Mouse (Mus musculus): ENCODE data around the gene Gpr107. TPM values are rescaled to one million over a fixed set of nuclear protein-coding genes. Genes with fewer than 3 reads are reported as not detected.

Gene Gpr107
- polyA plus RNA-seq, 1 experiment from 2014 or later = 37.5 TPM

GRCm38 (mm10) chr2:31188691-31189090 lies 36.6 kb downstream of the Gpr107 start:
- H3K4me3 ChIP-seq (replicated peaks) = no peak overlapping the region

DNA sequence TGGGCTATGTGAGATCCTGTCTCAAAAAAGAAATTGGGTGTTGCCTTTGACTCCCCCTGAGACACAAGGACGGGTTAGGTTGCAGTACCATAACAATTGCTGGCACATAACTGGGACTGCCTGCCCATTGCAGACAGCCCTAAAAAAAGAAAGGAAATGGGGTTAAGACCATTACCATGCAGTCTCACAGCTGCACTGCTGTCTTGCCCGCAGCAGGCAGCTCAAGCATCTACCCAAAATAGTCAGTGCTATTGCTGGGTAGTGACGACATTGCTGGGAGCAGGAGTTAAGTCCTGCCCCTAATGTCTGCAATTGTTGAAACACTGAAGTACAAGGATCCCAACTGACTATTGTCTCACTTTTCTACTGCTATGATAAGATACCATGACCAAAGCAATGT lies 37.5 kb downstream of the Gpr107 start:
- Histone ChIP-seq H3K4me2 (replicated peaks) (no peak overlapping the region), H3K36me3 (peaks cover 80% of the 10 kb centered on the region), H3K27ac (no peak overlapping the region), H3K4me3 (replicated peaks) (no peak overlapping the region), H3K4me1 (replicated peaks) (no peaks in the 10 kb centered on the region), H3K27me3 (no peaks in the 10 kb centered on the region), H3K9ac (replicated peaks) (no peak overlapping the region), H3K9me3 (no peaks in the 10 kb centered on the region)
- WGBS = 94% methylated on average over 3 of the region's 3 CpGs
- no peak for ATAC-seq

More at GRCm38 (mm10) chr2:31188691-31189090, 36.6 kb downstream of the Gpr107 start:
- 96% methylated on average over 1 of the region's 1 CpGs for WGBS
- Histone ChIP-seq H3K27me3 (no peaks in the 10 kb centered on the region), H3K27ac (no peak overlapping the region), H3K9ac (replicated peaks) (no peak overlapping the region), H3K4me2 (replicated peaks) (no peak overlapping the region), H3K36me3 (peaks cover 88% of the 10 kb centered on the region), H3K9me3 (no peaks in the 10 kb centered on the region), H3K4me1 (replicated peaks) (no peaks in the 10 kb centered on the region)
- ATAC-seq = no peak

DNA sequence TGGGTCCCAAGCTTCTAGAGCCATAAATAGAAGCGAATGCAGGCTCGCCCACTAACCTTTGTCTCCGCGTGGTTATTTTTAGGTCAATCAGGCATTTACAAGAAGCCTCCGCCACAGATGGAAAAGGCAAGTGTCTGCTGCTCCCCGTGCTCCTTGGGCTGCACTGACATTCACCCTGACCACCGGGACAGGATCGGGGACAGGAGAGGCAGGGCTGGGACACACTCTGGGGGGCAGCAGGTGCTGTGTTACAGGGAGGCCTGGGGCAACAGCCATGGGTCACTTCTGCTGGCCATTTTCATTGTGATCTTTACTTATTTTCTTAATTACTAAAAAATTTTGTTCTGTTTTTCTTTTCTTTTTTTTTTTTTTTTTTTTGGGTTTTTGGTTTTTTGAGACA lies 39.6 kb downstream of the Gpr107 start:
- Histone ChIP-seq H3K9me3 (no peaks in the 10 kb centered on the region), H3K4me2 (replicated peaks) (no peak overlapping the region), H3K4me1 (replicated peaks) (no peaks in the 10 kb centered on the region), H3K4me3 (replicated peaks) (no peak overlapping the region), H3K36me3 (peaks cover 77% of the 10 kb centered on the region), H3K27ac (no peak overlapping the region), H3K27me3 (no peaks in the 10 kb centered on the region), H3K9ac (replicated peaks) (no peak overlapping the region)
- WGBS = 91% methylated on average over 8 of the region's 8 CpGs
- ATAC-seq = no peak

DNA sequence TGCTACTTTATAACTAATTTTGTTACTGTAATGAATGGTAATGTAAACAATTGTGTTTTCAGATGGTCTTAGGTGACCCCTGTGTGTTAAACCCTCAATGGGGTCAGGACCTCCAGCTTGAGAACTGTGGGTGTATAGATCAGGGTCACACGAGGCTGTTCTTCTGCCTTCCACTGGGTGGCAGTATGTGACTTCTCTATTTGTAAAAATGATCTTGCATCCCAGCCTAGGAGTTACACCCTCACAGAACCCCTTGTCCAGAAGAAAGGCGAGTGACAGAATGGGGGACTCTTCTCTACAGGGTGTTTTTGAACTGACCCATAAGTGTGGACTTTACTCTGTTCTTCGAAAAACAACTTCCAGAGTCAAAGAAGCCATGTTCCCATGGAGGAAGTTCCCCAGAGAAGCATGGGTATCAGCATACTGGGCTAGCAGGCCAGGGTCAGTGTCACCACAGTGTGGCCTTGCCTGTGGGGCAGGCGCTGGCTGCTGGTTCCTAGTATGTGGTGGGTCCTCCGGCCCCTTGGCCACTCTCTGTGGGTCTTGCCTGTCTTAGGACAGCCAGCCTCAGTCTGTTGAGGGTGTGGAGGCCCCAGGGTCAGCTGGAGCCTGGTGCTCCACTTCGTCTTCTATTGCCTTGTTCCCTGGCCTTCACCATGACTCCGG lies 42.4 kb downstream of the Gpr107 start:
- peak; percentile 60; the same call in 1 of the 2 replicates for ATAC-seq
- no peaks in the 10 kb centered on the region for H3K4me1 ChIP-seq (replicated peaks)
- no peak overlapping the region for H3K27ac ChIP-seq
- H3K4me3 ChIP-seq (replicated peaks) = no peak overlapping the region
- WGBS = 69% methylated on average over 7 of the region's 7 CpGs
- no peaks in the 10 kb centered on the region for H3K9me3 ChIP-seq
- H3K9ac ChIP-seq (replicated peaks) = no peak overlapping the region
- H3K27me3 ChIP-seq = no peaks in the 10 kb centered on the region
- H3K4me2 ChIP-seq (replicated peaks) = no peak overlapping the region
- peaks cover 75% of the 10 kb centered on the region for H3K36me3 ChIP-seq

DNA sequence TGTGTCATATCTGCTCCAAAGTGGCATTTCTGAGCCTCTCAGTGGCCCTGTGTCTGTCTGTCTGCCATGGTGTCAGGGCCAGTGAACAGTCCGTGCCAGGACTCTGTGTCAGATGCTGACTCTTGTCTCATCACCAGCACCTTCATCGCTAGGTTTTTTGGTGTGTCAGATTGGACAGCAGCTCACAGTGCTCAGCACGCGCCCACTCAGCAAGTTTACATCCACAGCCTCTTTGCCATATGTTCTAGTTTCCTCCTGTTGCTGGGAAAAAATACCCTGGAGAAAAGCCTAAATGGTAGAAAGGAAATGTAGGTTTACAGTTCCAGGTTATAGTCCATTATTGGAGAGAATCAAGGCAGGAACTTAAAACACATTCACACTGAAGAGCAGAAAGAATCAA lies 46.5 kb downstream of the Gpr107 start:
- Histone ChIP-seq H3K27ac (no peak overlapping the region), H3K9me3 (no peaks in the 10 kb centered on the region), H3K9ac (replicated peaks) (no peak overlapping the region), H3K4me1 (replicated peaks) (0 out of 2 replicates have a peak, but pooled peaks cover 3% of the 10 kb centered on the region), H3K4me2 (replicated peaks) (no peak overlapping the region), H3K4me3 (replicated peaks) (no peak overlapping the region), H3K36me3 (peaks cover 57% of the 10 kb centered on the region), H3K27me3 (no peaks in the 10 kb centered on the region)
- no peak for ATAC-seq
- 92% methylated on average over 4 of the region's 4 CpGs for WGBS

DNA sequence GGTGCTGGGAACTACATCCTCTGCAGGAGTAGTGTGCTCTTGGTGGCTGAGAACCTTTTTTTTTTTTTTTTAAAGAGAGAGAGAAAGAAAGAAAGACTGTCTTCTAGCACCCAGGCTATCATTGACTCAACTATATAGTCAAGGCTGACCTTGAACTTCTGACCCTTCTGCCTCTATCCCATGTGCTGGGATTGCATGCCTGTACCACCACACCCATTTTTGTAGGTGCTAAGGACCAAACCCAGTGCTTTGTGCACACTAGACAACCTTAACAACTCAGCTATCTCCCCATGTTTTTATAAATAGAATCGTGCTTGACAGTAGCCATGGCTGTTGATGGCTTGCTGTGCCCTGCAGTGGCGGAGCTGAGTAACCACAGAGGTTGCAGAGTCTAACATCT lies 47.9 kb downstream of the Gpr107 start:
- no peak overlapping the region for H3K4me2 ChIP-seq (replicated peaks)
- no peak overlapping the region for H3K4me3 ChIP-seq (replicated peaks)
- H3K27me3 ChIP-seq = no peaks in the 10 kb centered on the region
- no peak overlapping the region for H3K27ac ChIP-seq
- ATAC-seq = no peak
- H3K9me3 ChIP-seq = no peaks in the 10 kb centered on the region
- WGBS = 95% methylated on average over 2 of the region's 2 CpGs
- peaks cover 58% of the 10 kb centered on the region for H3K36me3 ChIP-seq
- H3K4me1 ChIP-seq (replicated peaks) = 0 out of 2 replicates have a peak, but pooled peaks cover 8% of the 10 kb centered on the region
- H3K9ac ChIP-seq (replicated peaks) = no peak overlapping the region

DNA sequence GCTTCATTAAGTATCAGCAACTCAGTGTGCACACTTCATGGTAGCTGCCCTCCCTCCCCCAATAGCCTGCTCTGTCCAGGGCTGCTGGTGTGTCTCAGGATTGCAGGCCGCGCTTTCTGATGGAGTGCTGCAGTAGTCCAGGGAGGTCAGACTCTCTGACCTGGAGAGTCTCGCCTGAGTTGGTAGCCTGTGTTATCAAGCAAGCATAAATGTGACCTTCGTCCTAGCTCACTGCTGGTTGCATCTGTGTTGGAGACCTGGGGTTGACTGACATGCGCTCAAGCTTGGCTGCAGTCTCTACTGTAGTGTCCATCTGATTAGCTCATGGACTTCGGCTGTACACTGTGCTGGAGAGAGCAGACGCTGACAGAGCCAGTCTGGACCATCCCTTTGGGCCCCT lies 49.7 kb downstream of the Gpr107 start:
- Histone ChIP-seq H3K9ac (replicated peaks) (no peak overlapping the region), H3K4me1 (replicated peaks) (peaks cover 24% of the 10 kb centered on the region), H3K4me2 (replicated peaks) (no peak overlapping the region), H3K4me3 (replicated peaks) (no peak overlapping the region), H3K27ac (no peak overlapping the region), H3K27me3 (no peaks in the 10 kb centered on the region), H3K9me3 (no peaks in the 10 kb centered on the region), H3K36me3 (peaks cover 42% of the 10 kb centered on the region)
- ATAC-seq = no peak
- 81% methylated on average over 7 of the region's 7 CpGs for WGBS

GRCm38 (mm10) chr2:31202357-31202756 lies 50.2 kb downstream of the Gpr107 start:
- Histone ChIP-seq H3K4me1 (replicated peaks) (peaks cover 29% of the 10 kb centered on the region), H3K4me2 (replicated peaks) (no peak overlapping the region), H3K27me3 (no peaks in the 10 kb centered on the region), H3K9me3 (no peaks in the 10 kb centered on the region), H3K9ac (replicated peaks) (no peak overlapping the region), H3K36me3 (peaks cover 37% of the 10 kb centered on the region), H3K4me3 (replicated peaks) (no peak overlapping the region), H3K27ac (no peak overlapping the region)
- no peak for ATAC-seq
- 72% methylated on average over 3 of the region's 3 CpGs for WGBS

DNA sequence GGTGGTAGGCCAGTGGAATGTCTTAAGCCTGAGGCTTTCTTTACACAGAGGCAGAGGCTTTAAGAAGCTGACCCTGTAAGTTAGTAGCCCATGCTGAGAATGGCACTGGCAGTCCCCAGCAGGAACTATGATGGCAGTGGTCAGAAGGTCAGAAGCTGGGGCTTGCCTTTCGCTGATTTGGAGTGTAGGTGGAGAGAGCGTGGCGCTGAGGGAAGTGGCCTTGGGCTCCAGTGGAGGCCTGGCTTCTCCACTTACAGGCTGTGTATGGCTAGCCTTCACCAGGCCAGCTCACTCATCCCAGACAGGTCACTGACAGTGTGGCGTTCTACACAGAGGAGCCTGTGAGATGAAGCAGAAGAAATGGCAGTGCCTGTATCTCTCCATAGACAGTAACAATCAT lies 50.8 kb downstream of the Gpr107 start:
- peaks cover 29% of the 10 kb centered on the region for H3K4me1 ChIP-seq (replicated peaks)
- H3K27me3 ChIP-seq = no peaks in the 10 kb centered on the region
- no peak for ATAC-seq
- H3K4me3 ChIP-seq (replicated peaks) = no peak overlapping the region
- H3K9me3 ChIP-seq = no peaks in the 10 kb centered on the region
- 82% methylated on average over 4 of the region's 4 CpGs for WGBS
- no peak overlapping the region for H3K9ac ChIP-seq (replicated peaks)
- H3K4me2 ChIP-seq (replicated peaks) = no peak overlapping the region
- peaks cover 34% of the 10 kb centered on the region for H3K36me3 ChIP-seq
- H3K27ac ChIP-seq = no peak overlapping the region

- Histone ChIP-seq H3K9me3 (no peaks in the 10 kb centered on the region), H3K27ac (no peak overlapping the region), H3K4me3 (replicated peaks) (no peak overlapping the region), H3K4me2 (replicated peaks) (no peak overlapping the region), H3K4me1 (replicated peaks) (peaks cover 41% of the 10 kb centered on the region), H3K9ac (replicated peaks) (no peak overlapping the region), H3K27me3 (no peaks in the 10 kb centered on the region), H3K36me3 (peaks cover 38% of the 10 kb centered on the region)
- 83% methylated on average over 5 of the region's 5 CpGs for WGBS
- no peak for ATAC-seq
These were observed 52.6 kb downstream of the Gpr107 start for GRCm38 (mm10) chr2:31204677-31205076.

DNA sequence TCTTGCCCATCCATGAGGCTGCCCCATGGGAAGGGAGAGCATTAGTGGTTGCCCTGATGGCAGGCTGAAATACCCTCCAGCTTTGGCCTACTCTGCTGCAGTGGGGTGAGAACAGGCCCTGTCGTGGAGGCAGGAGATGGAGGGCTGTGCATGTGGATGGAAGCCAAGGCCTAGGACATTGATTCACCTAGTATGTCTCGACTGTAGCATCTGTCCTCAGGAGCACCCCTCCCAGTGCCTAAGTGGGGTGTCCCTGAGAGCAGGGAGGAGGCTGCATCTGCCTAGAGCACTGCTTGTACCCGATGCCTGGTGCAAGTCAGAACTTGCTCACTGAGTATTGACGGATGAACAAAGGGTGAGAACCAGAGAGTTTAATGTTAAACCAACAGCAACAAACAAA lies 54.1 kb downstream of the Gpr107 start:
- 88% methylated on average over 4 of the region's 4 CpGs for WGBS
- Histone ChIP-seq H3K4me1 (replicated peaks) (peaks cover 56% of the 10 kb centered on the region), H3K9me3 (no peaks in the 10 kb centered on the region), H3K9ac (replicated peaks) (no peak overlapping the region), H3K27me3 (no peaks in the 10 kb centered on the region), H3K27ac (peak overlapping the region; percentile 27), H3K4me3 (replicated peaks) (no peak overlapping the region), H3K4me2 (replicated peaks) (no peak overlapping the region), H3K36me3 (peaks cover 40% of the 10 kb centered on the region)
- no peak for ATAC-seq

- 51% methylated on average over 8 of the region's 8 CpGs for WGBS
- no peaks in the 10 kb centered on the region for H3K9me3 ChIP-seq
- H3K4me1 ChIP-seq (replicated peaks) = peaks cover 59% of the 10 kb centered on the region
- no peak overlapping the region for H3K9ac ChIP-seq (replicated peaks)
- H3K27me3 ChIP-seq = no peaks in the 10 kb centered on the region
- peak; percentile 69 for ATAC-seq
- peaks cover 37% of the 10 kb centered on the region for H3K36me3 ChIP-seq
- no peak overlapping the region for H3K4me2 ChIP-seq (replicated peaks)
- H3K4me3 ChIP-seq (replicated peaks) = no peak overlapping the region
- H3K27ac ChIP-seq = 0 out of 2 replicates have a peak overlapping the region, but pooled peaks have one; percentile 27
These were observed 54.8 kb downstream of the Gpr107 start for GRCm38 (mm10) chr2:31206882-31207281.
